Mouse (Mus musculus): ENCODE measurements around the gene Map4. TPM values are rescaled to one million over a fixed set of nuclear protein-coding genes. Genes with fewer than 3 reads are reported as not detected.
"Not testable (repeated sequence)": the region's sequence is repeated elsewhere in the genome, so short reads cannot be mapped to it uniquely, and the experiment has no call there.

Gene Map4
- polyA plus RNA-seq, 1 experiment from 2014 or later = 49.9 TPM

- Histone ChIP-seq H3K27ac (no peak overlapping the region), H3K4me3 (no peak overlapping the region), H3K9ac (no peak overlapping the region), H3K4me1 (no peaks in the 10 kb centered on the region; the same call in 1 of the 2 replicates), H3K27me3 (no peaks in the 10 kb centered on the region), H3K4me2 (no peak overlapping the region), H3K9me3 (no peaks in the 10 kb centered on the region), H3K36me3 (no peaks in the 10 kb centered on the region)
- no peak for ATAC-seq (ENCODE audit: borderline replicate concordance, extremely low read depth, low FRiP score, low TSS enrichment)
Measured at GRCm38 (mm10) chr9:109964761-109965160, 33.5 kb downstream of the Map4 start.

- no peaks in the 10 kb centered on the region for H3K36me3 ChIP-seq
- no peaks in the 10 kb centered on the region for H3K9me3 ChIP-seq
- no peak overlapping the region for H3K27ac ChIP-seq
- H3K4me2 ChIP-seq = no peak overlapping the region
- 48% methylated on average over 4 of the region's 4 CpGs for WGBS
- no peak overlapping the region for H3K4me3 ChIP-seq
- no peaks in the 10 kb centered on the region; the same call in 1 of the 2 replicates for H3K4me1 ChIP-seq
- no peaks in the 10 kb centered on the region for H3K27me3 ChIP-seq
- no peak overlapping the region for H3K9ac ChIP-seq
- no peak for ATAC-seq (ENCODE audit: borderline replicate concordance, extremely low read depth, low FRiP score, low TSS enrichment)
Measured at GRCm38 (mm10) chr9:109968351-109969116, 37.3 kb downstream of the Map4 start.

DNA sequence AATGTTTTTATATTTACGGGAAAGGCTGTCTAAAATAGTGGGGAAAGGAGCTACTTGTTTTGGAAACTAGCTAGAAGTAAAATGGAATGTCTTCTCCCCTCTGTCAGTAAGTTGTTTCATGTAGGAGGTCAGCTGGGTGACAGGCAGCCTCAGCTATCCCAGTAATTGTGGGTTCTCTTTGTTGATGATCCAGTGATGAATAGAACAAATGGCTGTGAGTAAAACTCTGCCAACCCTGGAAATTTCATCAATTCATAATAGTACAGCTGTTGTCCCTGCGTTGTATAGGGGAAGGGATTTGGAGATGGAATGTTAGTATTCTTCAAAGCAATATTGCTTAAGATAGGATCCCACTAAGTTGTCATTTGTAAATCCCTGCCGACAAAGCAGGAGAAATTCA is 37.9 kb downstream of the Map4 start:
- Histone ChIP-seq H3K4me3 (no peak overlapping the region), H3K9ac (no peak overlapping the region), H3K27ac (no peak overlapping the region), H3K4me1 (no peaks in the 10 kb centered on the region; the same call in 1 of the 2 replicates), H3K36me3 (no peaks in the 10 kb centered on the region), H3K27me3 (no peaks in the 10 kb centered on the region), H3K9me3 (no peaks in the 10 kb centered on the region), H3K4me2 (no peak overlapping the region)
- 69% methylated on average over 3 of the region's 3 CpGs for WGBS
- no peak for ATAC-seq (ENCODE audit: borderline replicate concordance, extremely low read depth, low FRiP score, low TSS enrichment)

DNA sequence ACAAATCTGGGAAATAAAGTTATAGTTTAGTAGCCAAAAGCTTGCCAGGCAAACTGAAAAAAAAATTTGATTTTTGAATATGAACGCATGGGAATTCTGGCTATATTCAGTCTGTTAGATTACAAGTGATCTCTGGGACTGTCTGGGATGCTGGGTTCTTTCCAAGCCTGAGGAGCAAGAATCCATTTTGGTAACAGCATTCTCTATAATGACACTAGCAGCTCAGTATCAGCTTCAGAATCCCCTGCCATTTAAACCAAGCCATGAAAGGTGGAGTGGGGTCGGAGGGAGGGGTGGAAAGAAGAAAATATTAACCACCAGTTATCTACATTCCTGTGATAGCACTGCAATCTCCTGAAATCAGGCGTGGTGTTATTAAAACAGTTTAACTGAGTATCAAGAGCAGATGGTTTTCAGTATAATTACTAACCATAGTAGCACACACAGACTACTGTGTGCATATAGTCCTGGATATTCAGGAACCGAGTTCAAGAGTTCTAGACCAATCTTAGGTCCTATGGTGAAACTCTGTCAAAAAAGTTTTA is 38.6 kb downstream of the Map4 start:
- Histone ChIP-seq H3K27me3 (no peaks in the 10 kb centered on the region), H3K4me3 (no peak overlapping the region), H3K27ac (no peak overlapping the region), H3K36me3 (no peaks in the 10 kb centered on the region), H3K4me1 (no peaks in the 10 kb centered on the region; the same call in 1 of the 2 replicates), H3K9ac (no peak overlapping the region), H3K4me2 (no peak overlapping the region), H3K9me3 (no peaks in the 10 kb centered on the region)
- ATAC-seq (ENCODE audit: borderline replicate concordance, extremely low read depth, low FRiP score, low TSS enrichment) = no peak
- 77% methylated on average over 4 of the region's 4 CpGs for WGBS

- WGBS = 94% methylated on average over 5 of the region's 5 CpGs
- not testable (repeated sequence) for H3K27ac ChIP-seq
Measured at GRCm38 (mm10) chr9:109971711-109972110, 40.5 kb downstream of the Map4 start.

GRCm38 (mm10) chr9:109980223-109980622 is 49.0 kb downstream of the Map4 start:
- WGBS = 88% methylated on average over 4 of the region's 4 CpGs
- H3K4me2 ChIP-seq; H3K4me1 ChIP-seq; H3K27me3 ChIP-seq; H3K4me3 ChIP-seq; H3K27ac ChIP-seq; ATAC-seq (ENCODE audit: borderline replicate concordance, extremely low read depth, low FRiP score, low TSS enrichment); H3K9me3 ChIP-seq; H3K9ac ChIP-seq: not testable (repeated sequence)
- H3K36me3 ChIP-seq = peaks cover 27% of the 10 kb centered on the region

More at GRCm38 (mm10) chr9:109971711-109972110, 40.5 kb downstream of the Map4 start:
- not testable (repeated sequence) for H3K27me3 ChIP-seq; H3K4me3 ChIP-seq; H3K4me1 ChIP-seq; H3K9me3 ChIP-seq; H3K4me2 ChIP-seq; H3K9ac ChIP-seq; ATAC-seq (ENCODE audit: borderline replicate concordance, extremely low read depth, low FRiP score, low TSS enrichment); H3K36me3 ChIP-seq

DNA sequence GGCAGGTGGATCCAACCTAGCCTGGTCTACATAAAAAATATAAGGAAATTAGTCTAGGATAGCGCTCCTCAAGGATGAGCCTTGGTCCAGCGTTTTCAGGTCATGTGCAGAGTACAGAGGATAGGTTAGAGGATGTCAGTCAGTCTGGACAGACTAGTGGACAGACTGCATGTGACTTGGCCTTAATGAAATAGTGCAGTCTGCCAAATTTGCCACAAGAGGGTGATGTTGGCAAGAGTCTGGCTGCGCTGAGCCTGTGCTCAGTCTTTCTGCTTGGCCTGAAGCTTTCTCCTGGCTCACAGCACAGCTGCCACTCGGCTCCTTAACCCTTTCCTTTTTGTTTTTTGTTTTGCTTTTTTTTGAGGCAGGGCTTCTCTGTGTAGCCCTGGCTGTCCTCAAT is 54.2 kb downstream of the Map4 start:
- H3K36me3 ChIP-seq = peaks cover 15% of the 10 kb centered on the region
- 30% methylated on average over 4 of the region's 4 CpGs for WGBS
- H3K4me3 ChIP-seq = no peak overlapping the region
- peak; percentile 74; the same call in 1 of the 2 replicates for ATAC-seq (ENCODE audit: borderline replicate concordance, extremely low read depth, low FRiP score, low TSS enrichment)
- H3K27ac ChIP-seq = no peak overlapping the region
- H3K9me3 ChIP-seq = no peaks in the 10 kb centered on the region
- H3K4me2 ChIP-seq = no peak overlapping the region
- H3K9ac ChIP-seq = no peak overlapping the region
- no peaks in the 10 kb centered on the region for H3K27me3 ChIP-seq
- no peaks in the 10 kb centered on the region for H3K4me1 ChIP-seq

GRCm38 (mm10) chr9:109989084-109989483 is 57.8 kb downstream of the Map4 start:
- Histone ChIP-seq H3K9me3 (no peaks in the 10 kb centered on the region), H3K4me3 (no peak overlapping the region), H3K36me3 (no peaks in the 10 kb centered on the region), H3K27ac (no peak overlapping the region), H3K4me1 (no peaks in the 10 kb centered on the region), H3K27me3 (no peaks in the 10 kb centered on the region), H3K4me2 (no peak overlapping the region), H3K9ac (no peak overlapping the region)
- no peak for ATAC-seq (ENCODE audit: borderline replicate concordance, extremely low read depth, low FRiP score, low TSS enrichment)
- 60% methylated on average over 1 of the region's 1 CpGs for WGBS

DNA sequence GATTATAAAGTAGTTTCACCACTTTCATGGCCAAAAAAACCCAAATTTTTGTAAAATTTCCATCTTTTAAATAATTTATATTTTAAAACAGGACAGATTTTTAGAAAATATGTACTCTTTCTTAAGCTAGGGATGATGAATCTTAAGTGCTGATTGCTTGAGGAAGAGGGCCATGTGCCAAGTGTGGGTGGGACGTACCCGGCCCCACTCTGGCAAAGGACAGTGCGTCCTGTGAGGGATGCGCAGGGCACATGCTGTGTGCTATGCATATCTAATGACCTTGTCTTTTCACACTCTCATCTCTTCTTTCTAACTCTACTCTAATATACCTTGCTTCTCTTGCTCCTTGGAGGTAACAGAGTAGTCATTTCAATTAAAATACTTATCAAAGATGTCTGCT is 66.2 kb downstream of the Map4 start:
- Histone ChIP-seq H3K4me1 (no peaks in the 10 kb centered on the region), H3K9ac (no peak overlapping the region), H3K36me3 (no peaks in the 10 kb centered on the region), H3K27ac (no peak overlapping the region), H3K9me3 (no peaks in the 10 kb centered on the region), H3K4me2 (no peak overlapping the region), H3K27me3 (no peaks in the 10 kb centered on the region), H3K4me3 (no peak overlapping the region)
- no peak for ATAC-seq (ENCODE audit: borderline replicate concordance, extremely low read depth, low FRiP score, low TSS enrichment)
- 82% methylated on average over 4 of the region's 4 CpGs for WGBS

DNA sequence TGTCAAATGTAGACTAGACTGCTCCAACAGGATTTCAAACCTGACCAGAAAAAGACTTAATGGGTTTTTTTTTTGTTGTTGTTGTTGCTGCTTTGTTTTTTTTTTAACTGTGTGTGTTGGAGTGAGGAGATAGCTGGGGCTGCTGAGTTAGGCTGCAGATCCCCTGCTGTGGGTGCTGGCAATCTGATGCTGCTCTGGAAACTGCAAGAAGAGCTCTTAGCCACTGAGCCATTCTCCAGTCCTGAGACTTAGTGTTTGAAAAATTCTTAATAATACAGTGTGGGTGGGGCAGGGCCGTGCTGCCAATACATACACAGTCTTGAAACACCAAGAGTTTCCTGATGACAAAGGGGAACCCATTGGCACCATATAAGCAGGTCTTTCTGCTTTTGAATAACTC is 70.7 kb downstream of the Map4 start:
- Histone ChIP-seq H3K36me3 (no peaks in the 10 kb centered on the region), H3K9me3 (no peaks in the 10 kb centered on the region), H3K4me1 (no peaks in the 10 kb centered on the region), H3K4me3 (no peak overlapping the region), H3K27ac (no peak overlapping the region), H3K4me2 (no peak overlapping the region), H3K27me3 (no peaks in the 10 kb centered on the region), H3K9ac (no peak overlapping the region)
- 80% methylated on average over 1 of the region's 1 CpGs for WGBS
- no peak for ATAC-seq (ENCODE audit: borderline replicate concordance, extremely low read depth, low FRiP score, low TSS enrichment)

- ATAC-seq (ENCODE audit: borderline replicate concordance, extremely low read depth, low FRiP score, low TSS enrichment) = no peak
- Histone ChIP-seq H3K9me3 (no peaks in the 10 kb centered on the region), H3K4me1 (no peaks in the 10 kb centered on the region), H3K9ac (no peak overlapping the region), H3K4me2 (no peak overlapping the region), H3K27me3 (no peaks in the 10 kb centered on the region), H3K36me3 (no peaks in the 10 kb centered on the region), H3K27ac (no peak overlapping the region), H3K4me3 (no peak overlapping the region)
- WGBS = 85% methylated on average over 3 of the region's 3 CpGs
Measured at GRCm38 (mm10) chr9:110002413-110002812, 71.2 kb downstream of the Map4 start.

DNA sequence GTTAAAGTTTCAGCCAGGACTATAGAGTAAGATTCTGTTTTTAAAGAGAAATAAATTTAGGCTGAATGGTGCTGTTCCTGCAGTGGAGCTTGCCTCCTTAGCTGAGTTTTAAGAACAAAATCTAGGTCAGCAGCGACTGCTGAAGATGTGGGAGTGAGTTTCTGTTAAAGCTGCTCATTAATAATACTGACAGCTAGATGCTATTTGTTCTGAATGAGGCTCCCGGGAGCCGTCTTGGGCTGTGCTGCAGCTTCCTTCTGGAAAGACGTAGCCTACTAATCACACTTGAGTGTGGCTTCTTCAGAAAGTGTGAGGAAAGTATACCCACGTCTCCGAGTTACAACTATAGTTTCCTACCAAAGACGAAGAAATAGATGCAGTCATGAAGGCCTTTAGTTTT is 88.0 kb downstream of the Map4 start:
- Histone ChIP-seq H3K27ac (no peak overlapping the region), H3K4me2 (no peak overlapping the region), H3K27me3 (no peaks in the 10 kb centered on the region), H3K9ac (no peak overlapping the region), H3K4me3 (no peak overlapping the region), H3K4me1 (no peaks in the 10 kb centered on the region), H3K36me3 (no peaks in the 10 kb centered on the region), H3K9me3 (no peaks in the 10 kb centered on the region)
- 33% methylated on average over 7 of the region's 7 CpGs for WGBS
- ATAC-seq (ENCODE audit: borderline replicate concordance, extremely low read depth, low FRiP score, low TSS enrichment) = no peak
